Mouse (Mus musculus) brain, embryonic 14.5 days (tissue): Measurements from ENCODE around the gene Gp9. TPM values are rescaled to one million over a fixed set of nuclear protein-coding genes. Genes with fewer than 3 reads are reported as not detected.
"Not testable (repeated sequence)": the region's sequence is repeated elsewhere in the genome, so short reads cannot be mapped to it uniquely, and the experiment has no call there.

Experiments used
- DNase-seq: peaks from one replicate; pipeline ENCODE4 v3.0.0-alpha.2; 2011; ENCODE audit warnings: low read depth
- CTCF ChIP-seq: fragments of 200-500 bp; IDR thresholded peaks from 2 replicates; pipeline ENCODE4 v1.5.1; 2012; ENCODE audit warnings: inconsistent platforms, mild to moderate bottlenecking, moderate library complexity, borderline replicate concordance; ENCODE audit not compliant: insufficient read depth, insufficient read length; ENCODE audit errors: extremely low read depth
- POLR2A ChIP-seq: fragments of 200-500 bp; IDR thresholded peaks from 2 replicates; pipeline ENCODE4 v1.6.1; 2012; ENCODE audit warnings: mild to moderate bottlenecking, inconsistent platforms, borderline replicate concordance; ENCODE audit not compliant: poor library complexity, insufficient read depth, insufficient read length, severe bottlenecking; ENCODE audit errors: extremely low read depth
- polyA plus RNA-seq: library from polyadenylated mRNA; depleted of rRNA; stranded (reverse); fragments of >200 nt; gene quantifications from 2 replicates; pipeline ENCODE4 v1.2.3, GENCODE M21; 2012

Gp9 gene
- polyA plus RNA-seq, 1 experiment, result 1.3 TPM

- DNase-seq, result no peak
- TF ChIP-seq CTCF, result no peak
- no peak for TF ChIP-seq POLR2A
These were observed 26.3 kb upstream of the Gp9 start for GRCm38 (mm10) chr6:87751574-87751973.

GRCm38 (mm10) chr6:87755196-87755595 is 22.7 kb upstream of the Gp9 start:
- no peak for DNase-seq
- TF ChIP-seq POLR2A, result no peak
- no peak for TF ChIP-seq CTCF

DNA sequence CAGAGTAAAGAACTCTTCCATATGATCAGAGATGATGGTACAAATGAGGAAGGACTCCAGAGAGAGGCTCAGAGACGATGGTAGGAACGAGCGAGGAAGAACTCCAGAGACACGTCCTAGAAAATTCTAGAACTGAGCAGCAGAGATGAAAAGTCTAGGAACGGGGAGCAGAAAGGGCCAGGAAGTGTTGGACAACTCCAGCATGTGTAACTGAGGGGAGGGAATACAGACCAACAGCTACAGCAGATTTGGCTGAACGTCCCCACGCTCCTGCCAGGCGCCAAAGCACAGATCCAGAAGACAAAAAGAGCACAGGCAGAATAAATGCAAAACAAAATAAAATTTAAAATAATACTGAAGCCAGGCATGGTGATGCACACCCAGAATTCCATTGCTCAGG is 21.0 kb upstream of the Gp9 start:
- no peak for DNase-seq
- TF ChIP-seq CTCF, result no peak
- no peak for TF ChIP-seq POLR2A

DNA sequence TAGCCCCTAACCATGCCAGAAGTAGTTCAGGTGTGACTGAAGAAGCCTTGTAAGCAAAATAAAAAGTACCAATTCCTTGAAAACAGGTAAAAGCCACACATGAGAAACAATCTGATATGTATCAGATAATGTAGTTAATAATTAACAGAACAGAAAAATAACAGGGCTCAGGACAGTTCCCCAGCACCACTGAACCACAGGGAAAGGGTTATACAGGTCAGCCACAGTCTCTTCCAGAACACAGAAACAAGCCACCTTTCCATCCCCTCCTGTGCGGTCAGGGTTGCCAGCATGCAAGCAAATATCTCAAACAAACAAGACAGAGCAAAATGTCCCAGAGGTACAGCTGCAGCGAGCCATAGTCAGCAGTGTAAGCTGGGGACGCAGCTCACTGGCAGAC is 18.5 kb upstream of the Gp9 start:
- no peak for TF ChIP-seq CTCF
- TF ChIP-seq POLR2A, result no peak
- no peak for DNase-seq

- DNase-seq, result no peak
- TF ChIP-seq CTCF (no peak), POLR2A (no peak)
These were observed 18.0 kb upstream of the Gp9 start for GRCm38 (mm10) chr6:87759850-87760249.

- TF ChIP-seq POLR2A (no peak), CTCF (no peak)
- no peak for DNase-seq
These were observed 15.7 kb upstream of the Gp9 start for GRCm38 (mm10) chr6:87762161-87762560.

DNA sequence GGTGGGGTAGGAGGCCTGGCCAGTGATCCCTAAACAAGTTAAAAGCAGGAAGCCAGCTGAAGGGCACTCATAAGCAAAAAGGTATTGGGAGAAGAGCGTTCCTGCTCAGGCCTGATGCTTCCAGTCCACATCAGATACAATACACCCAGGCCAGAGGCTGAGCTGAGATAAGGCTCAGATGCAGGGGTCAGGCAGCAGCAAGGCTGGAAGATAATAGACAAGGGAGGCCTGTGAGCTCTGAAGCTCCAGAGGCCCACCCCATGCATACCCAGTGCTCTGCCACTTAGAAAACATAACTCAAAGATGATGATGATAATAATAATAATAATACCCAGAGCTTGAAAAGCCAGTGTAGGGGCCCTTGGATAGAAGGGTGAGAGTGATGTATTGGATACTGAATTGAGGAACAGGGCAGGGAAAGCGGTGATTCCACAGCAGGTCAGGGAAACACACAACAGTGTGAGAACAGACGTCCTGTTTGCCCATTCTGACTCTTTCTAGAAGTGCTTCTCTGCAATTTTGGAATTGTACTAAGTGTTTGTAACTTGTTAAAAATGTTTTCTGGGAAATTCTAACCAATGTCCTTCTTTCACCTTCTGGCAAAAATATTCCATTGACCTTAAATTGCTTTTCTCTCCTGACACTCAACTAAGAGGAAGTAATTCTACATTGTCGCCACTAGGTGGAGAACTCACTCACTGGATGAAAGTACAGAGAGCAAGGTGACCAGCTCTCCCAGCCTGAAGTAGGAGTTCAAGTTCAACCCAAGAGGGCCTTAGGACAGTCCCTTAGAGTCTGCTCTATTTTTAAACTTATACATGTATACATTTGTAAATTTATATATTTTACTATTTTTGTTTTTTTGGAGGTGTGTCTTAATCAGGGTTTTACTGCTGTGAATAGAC is 14.2 kb upstream of the Gp9 start:
- TF ChIP-seq POLR2A, result no peak
- peak; percentile 46; the same call in 1 of the 2 replicates for TF ChIP-seq CTCF
- DNase-seq, result peak; percentile 39

DNA sequence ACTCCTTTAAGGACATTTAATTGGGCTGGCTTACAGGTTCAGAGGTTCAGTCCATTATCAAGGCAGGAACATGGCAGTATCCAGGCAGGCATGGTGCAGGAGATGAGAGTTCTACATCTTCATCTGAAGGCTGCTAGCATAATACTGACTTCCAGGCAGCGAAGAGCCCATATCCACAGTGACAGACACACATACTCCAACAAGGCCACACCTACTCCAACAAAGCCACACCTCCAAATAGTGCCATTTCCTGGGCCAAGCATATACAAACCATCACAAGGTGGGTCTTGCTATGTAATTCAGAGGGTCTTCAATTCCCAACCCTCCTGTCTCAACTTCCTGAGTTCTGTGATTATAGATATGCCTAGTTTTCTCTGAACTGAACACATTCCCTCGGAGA is 13.6 kb upstream of the Gp9 start:
- DNase-seq, result not testable (repeated sequence)

- peak; percentile 27 for DNase-seq
These were observed 7.2 kb upstream of the Gp9 start for GRCm38 (mm10) chr6:87770626-87771025.

GRCm38 (mm10) chr6:87774466-87774865 is 3.4 kb upstream of the Gp9 start:
- TF ChIP-seq POLR2A (no peak), CTCF (no peak)
- DNase-seq, result no peak

More at GRCm38 (mm10) chr6:87770626-87771025, 7.2 kb upstream of the Gp9 start:
- TF ChIP-seq POLR2A, result no peak
- TF ChIP-seq CTCF, result peak; percentile 35; the same call in 1 of the 2 replicates

GRCm38 (mm10) chr6:87774909-87775308 is 3.0 kb upstream of the Gp9 start:
- TF ChIP-seq CTCF (no peak), POLR2A (no peak)

GRCm38 (mm10) chr6:87775588-87776245 is 2.2 kb upstream of the Gp9 start:
- DNase-seq, result no peak
- no peak for TF ChIP-seq POLR2A
- no peak for TF ChIP-seq CTCF

More at GRCm38 (mm10) chr6:87774909-87775308, 3.0 kb upstream of the Gp9 start:
- no peak for DNase-seq
